Mouse (Mus musculus) E14TG2a.4 (cell line): ENCODE measurements around the gene Flvcr1.

Experiments
- H3K27me3 ChIP-seq: 2 replicates; pipeline ENCODE4 v1.6.1; 2014; ENCODE audit warnings: low read length, control low read depth; ENCODE audit not compliant: insufficient read depth
- H3K36me3 ChIP-seq: 2 replicates; pipeline ENCODE4 v1.6.1; 2014; ENCODE audit warnings: low read length, control low read depth; ENCODE audit not compliant: insufficient read depth
- H3K4me1 ChIP-seq: replicated peaks from 2 replicates; pipeline ENCODE4 v1.6.1; 2014; ENCODE audit warnings: low read depth, low read length, control low read depth
- H3K4me3 ChIP-seq: replicated peaks from 2 replicates; pipeline ENCODE4 v1.5.1; 2014; ENCODE audit warnings: mild to moderate bottlenecking, low read length
- H3K9me3 ChIP-seq: 2 replicates; pipeline ENCODE4 v1.6.1; 2014; ENCODE audit warnings: low read length, control low read depth
- CTCF ChIP-seq: conservative IDR thresholded peaks from 2 replicates; pipeline ENCODE4 v1.5.1; 2014; ENCODE audit warnings: low read length
- NANOG ChIP-seq: IDR thresholded peaks from 2 replicates; pipeline ENCODE4 v1.6.1; 2014; ENCODE audit warnings: borderline replicate concordance, low read length, mixed read lengths
- POU5F1 ChIP-seq: IDR thresholded peaks from 2 replicates; pipeline ENCODE4 v1.6.1; 2014; ENCODE audit warnings: low read length, borderline replicate concordance

Gene Flvcr1

DNA sequence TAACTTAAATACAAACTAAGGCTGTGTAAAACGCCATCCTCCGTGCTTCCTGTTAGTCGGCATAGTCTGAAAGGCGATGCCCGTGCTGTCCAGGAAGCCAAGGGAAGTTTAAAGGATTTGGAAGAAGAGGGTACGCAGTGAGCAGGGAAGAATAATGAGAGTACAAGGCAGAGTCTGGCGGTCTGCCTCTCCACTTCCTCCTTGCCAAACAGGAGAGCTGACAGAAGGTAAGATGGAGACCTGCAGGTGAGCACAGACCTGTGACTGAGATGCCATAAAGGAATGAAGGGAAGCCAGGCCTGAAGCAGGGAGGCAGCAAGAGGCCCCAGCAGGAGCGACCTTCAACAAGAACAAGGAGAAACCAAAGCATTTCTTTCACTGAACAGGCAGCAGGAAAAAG lies 51.8 kb downstream of the Flvcr1 start:
- TF ChIP-seq POU5F1: no peak
- TF ChIP-seq CTCF: no peak
- no peak for TF ChIP-seq NANOG
- no peaks in the 10 kb centered on the region for H3K36me3 ChIP-seq

DNA sequence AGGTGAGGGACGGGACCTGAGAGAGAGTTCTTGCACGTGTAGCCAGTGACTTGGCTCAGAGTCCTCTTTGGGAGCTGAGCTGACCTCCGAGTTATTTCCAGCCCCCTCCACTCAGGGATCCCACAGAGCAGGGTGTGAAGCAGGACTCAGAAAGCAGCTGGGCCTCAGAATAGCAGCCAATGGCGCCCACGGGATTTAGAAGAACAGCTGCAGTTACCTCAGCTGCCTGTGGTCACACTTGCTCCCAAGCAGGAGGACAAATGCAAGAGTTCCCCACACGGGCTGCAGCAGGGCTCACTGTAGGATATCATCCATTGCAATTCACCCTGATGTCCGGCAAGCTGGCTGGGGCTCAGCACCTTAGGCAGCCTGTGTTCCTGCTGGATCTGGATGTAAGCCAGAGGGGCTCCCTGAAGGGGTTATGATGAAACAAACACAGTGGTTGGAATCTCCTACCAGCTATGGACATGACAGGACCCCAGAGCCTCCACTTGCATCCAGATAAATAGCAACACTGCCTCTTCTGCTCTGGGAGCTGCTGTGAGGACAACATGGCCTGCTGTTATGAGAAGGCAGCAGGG lies 53.3 kb downstream of the Flvcr1 start:
- TF ChIP-seq POU5F1 (no peak), NANOG (no peak), CTCF (no peak)
- H3K4me3 ChIP-seq: no peak overlapping the region
- no peaks in the 10 kb centered on the region for H3K9me3 ChIP-seq
- H3K36me3 ChIP-seq: no peaks in the 10 kb centered on the region
- peaks cover 52% of the 10 kb centered on the region for H3K27me3 ChIP-seq
- peaks cover 7% of the 10 kb centered on the region for H3K4me1 ChIP-seq

More for the DNA sequence above, 51.8 kb downstream of the Flvcr1 start:
- Histone ChIP-seq H3K4me1 (peaks cover 18% of the 10 kb centered on the region), H3K27me3 (peaks cover 67% of the 10 kb centered on the region), H3K4me3 (no peak overlapping the region), H3K9me3 (no peaks in the 10 kb centered on the region)

DNA sequence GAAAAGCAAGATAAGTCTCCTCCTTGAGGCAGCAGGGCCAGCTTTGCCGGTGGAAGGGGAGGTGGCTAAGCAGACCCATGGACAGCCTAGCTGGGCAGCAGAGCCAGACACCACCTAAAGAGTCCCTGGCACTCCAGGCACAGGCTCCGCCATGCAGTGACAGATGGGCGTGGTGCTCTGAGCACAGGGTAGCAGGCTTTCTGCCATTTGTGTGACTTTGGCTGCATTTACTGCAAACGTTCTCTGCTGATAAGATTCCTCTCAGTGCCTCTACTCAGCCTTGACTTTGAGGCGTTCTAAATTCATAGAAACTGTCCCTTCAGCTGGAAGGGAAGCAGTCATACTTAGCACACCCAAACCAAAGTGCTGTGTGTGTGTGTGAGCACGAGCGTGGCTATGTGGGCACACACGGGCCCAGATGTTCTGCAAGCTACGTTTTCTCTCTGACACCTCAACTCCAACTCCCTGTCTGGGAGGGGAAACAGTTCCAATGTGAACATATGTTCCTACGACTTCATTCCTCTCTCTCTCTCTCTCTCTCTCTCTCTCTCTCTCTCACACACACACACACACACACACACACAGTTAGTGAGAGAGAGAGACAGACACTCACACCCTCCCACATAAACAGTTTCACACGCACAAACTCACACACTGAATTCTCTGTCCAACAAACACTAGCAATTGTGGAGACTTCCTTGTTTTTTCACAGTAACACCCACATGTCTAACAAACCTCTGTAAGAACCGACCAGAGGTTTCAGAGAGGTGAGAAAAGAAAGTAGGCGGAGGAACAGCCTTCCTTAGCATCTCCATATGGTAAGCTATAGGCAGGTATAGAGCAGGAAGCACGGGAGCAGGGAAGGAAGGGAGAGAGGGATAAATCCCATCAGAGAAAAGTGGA lies 54.0 kb downstream of the Flvcr1 start:
- peaks cover 44% of the 10 kb centered on the region for H3K27me3 ChIP-seq

DNA sequence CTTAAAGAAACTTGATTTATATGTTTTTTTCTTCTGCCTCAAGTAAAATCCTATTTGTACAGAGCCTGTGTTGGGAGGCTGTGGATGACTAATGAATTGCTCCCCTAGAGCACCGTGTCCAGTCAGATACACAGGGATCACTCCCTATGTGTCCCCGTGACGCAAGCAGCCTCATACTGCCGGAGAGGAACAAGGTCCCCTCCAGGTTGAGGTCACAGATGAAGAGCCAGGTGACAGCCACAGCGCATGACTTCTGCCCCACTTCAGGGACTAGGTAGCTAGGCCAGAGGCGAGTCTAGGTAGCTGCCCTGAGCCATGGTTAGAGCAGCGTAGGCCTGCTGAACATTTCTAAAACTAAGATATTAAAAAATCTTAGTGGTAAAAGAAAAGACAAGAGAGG lies 57.9 kb downstream of the Flvcr1 start:
- Histone ChIP-seq H3K4me3 (no peak overlapping the region), H3K27me3 (peaks cover 16% of the 10 kb centered on the region; the same call in 1 of the 2 replicates), H3K36me3 (no peaks in the 10 kb centered on the region), H3K9me3 (no peaks in the 10 kb centered on the region), H3K4me1 (no peaks in the 10 kb centered on the region)
- TF ChIP-seq NANOG (no peak), CTCF (no peak)

More for the DNA sequence above, 54.0 kb downstream of the Flvcr1 start:
- H3K36me3 ChIP-seq: no peaks in the 10 kb centered on the region
- no peak overlapping the region for H3K4me3 ChIP-seq
- TF ChIP-seq CTCF: no peak
- no peak for TF ChIP-seq POU5F1
- TF ChIP-seq NANOG: no peak
- H3K4me1 ChIP-seq: peaks cover 6% of the 10 kb centered on the region
- no peaks in the 10 kb centered on the region for H3K9me3 ChIP-seq

DNA sequence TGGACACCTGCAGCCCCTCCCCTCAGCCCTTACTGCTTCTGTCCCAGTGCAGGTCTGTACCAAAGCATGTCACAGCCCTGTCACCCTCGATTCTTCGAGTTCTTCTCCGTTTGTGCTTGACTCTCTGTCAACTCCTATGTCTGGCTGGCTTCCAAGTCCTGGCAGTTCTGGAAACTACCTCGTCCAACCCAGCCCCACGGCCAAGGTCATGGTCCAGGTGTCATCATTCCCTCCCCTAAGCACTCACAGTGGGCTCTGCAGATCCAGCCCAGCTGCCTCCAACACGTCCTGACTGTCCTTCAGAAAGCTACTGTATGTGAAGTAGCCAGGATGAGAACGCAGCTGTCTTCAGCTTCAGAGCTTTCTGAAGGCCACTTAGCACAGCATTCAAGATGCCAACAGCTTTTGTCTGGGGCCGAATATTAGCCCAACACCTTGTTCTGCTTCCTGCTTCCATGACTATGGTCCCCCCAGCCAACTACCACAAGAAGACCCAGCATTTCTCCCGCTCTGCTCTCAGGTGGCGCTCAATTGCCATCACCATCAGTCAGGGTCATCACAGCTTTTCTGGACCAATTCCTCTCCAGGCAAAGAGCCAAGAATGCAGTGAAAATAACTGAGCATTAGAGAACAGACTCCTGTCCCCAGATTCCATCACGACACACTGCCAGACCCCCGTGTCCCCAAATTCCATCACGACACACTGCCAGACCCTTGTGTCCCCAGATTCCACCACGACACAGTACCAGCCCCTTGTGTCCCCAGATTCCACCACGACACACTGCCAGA lies 60.8 kb downstream of the Flvcr1 start:
- Histone ChIP-seq H3K36me3 (no peaks in the 10 kb centered on the region), H3K9me3 (no peaks in the 10 kb centered on the region), H3K4me1 (no peaks in the 10 kb centered on the region), H3K4me3 (no peak overlapping the region), H3K27me3 (peaks cover 9% of the 10 kb centered on the region; the same call in 1 of the 2 replicates)
- no peak for TF ChIP-seq NANOG
- TF ChIP-seq CTCF: no peak
- no peak for TF ChIP-seq POU5F1

DNA sequence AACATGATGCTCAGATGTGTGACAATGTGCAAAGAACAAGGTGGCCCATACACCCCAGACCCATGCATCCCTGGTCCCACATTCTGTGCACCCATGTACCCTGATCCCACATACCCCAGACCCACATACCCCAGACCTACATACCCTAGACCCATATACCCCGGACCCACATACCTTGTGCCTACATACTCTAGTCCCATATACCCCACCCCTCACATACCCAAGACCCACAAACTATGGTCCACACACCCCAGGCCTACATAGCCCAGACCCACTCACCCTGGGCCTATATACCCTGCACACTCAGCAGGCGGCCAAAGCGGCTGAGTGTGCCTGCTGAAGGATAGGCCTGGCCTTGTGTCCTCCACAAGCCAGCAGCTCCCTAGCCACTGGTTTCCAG lies 63.2 kb downstream of the Flvcr1 start:
- TF ChIP-seq CTCF: no peak
- no peak for TF ChIP-seq NANOG
- TF ChIP-seq POU5F1: no peak
- H3K27me3 ChIP-seq: 0 out of 2 replicates have a peak, but pooled peaks cover 2% of the 10 kb centered on the region
- H3K36me3 ChIP-seq: peaks cover 3% of the 10 kb centered on the region; the same call in 1 of the 2 replicates
- no peaks in the 10 kb centered on the region for H3K4me1 ChIP-seq
- H3K9me3 ChIP-seq: no peaks in the 10 kb centered on the region
- H3K4me3 ChIP-seq: no peak overlapping the region

DNA sequence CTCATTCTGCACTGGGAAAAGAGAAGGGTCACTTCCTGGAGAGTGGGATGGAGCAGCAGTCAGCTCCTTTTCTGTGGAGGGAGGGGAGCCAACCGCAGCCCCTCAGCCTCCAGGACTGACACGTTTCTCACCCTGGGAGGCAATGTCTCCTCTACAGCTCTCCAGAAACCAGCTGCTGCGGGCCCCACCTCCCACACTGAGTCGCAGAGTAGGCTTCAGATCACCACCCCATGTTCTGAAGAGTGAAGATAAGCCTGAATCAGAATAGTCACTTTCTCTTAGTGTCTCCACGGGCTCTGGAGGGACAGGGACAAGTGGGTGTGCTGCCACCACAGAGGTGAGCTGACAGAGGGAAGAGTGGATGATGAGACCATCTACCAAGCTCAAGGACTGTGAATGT lies 67.1 kb downstream of the Flvcr1 start:
- Histone ChIP-seq H3K4me1 (no peaks in the 10 kb centered on the region), H3K9me3 (no peaks in the 10 kb centered on the region), H3K36me3 (peaks cover 7% of the 10 kb centered on the region; the same call in 1 of the 2 replicates), H3K27me3 (0 out of 2 replicates have a peak, but pooled peaks cover 2% of the 10 kb centered on the region), H3K4me3 (no peak overlapping the region)
- no peak for TF ChIP-seq CTCF
- no peak for TF ChIP-seq NANOG
- TF ChIP-seq POU5F1: no peak
